ENCODE assay signal across 31 mouse cellular contexts in the genomic region with DNA sequence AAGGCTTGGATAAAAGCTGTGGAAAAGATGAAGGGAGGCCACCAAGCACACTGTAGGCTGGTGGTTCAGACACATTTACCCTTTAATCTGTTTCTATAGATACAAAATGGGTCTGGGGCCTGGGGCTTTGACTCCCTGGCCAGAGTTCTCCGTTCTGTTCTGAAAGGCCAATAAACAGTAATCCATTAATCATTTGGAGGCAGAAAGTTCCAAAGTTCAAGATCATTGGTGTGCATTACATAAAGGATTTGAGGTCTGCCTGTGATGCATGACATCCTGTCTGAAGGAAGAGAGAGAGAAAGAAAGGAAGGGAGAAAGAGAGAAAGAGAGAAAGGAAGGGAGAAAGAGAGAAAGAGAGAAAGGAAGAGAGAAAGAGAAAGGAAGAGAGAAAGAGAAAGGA. TPM values are rescaled to one million over a fixed set of nuclear protein-coding genes. Genes with fewer than 3 reads are reported as not detected.
"Had no signal": no experiment of that assay in that cellular context is flagged by ENCODE, and none has a peak within 500 bp of the region (broad histone marks: within the 10 kb centered on the region; RNA-seq: fewer than 3 reads in every experiment).

No protein-coding gene starts in this region.

- H3K27me3 ChIP-seq: liver, embryonic 12.5 days; liver, embryonic 15.5 days; lung, embryonic 15.5 days; megakaryocyte, embryonic 14.5 days; midbrain, embryonic 13.5 days; neural tube, embryonic 13.5 days had no signal

- H3K9ac ChIP-seq: liver, embryonic 12.5 days; liver, embryonic 15.5 days; lung, embryonic 15.5 days; midbrain, embryonic 13.5 days; neural tube, embryonic 13.5 days had no signal

- H3K4me3 ChIP-seq: left cerebral cortex, adult 2 months; liver, embryonic 12.5 days; liver, embryonic 15.5 days; lung, embryonic 15.5 days; megakaryocyte, embryonic 14.5 days; midbrain, embryonic 10.5 days; midbrain, embryonic 13.5 days; myocyte; neural tube, embryonic 13.5 days had no signal

- H3K9me3 ChIP-seq: liver, embryonic 12.5 days; liver, embryonic 15.5 days; lung, embryonic 15.5 days; midbrain, embryonic 10.5 days; midbrain, embryonic 13.5 days; neural tube, embryonic 13.5 days had no signal

- ATAC-seq: hindbrain, postnatal 0 days; inflammation-experienced regulatory T-cells, adult 6 months; intestine, embryonic 16.5 days; liver, embryonic 12.5 days; midbrain, embryonic 13.5 days; midbrain, embryonic 16.5 days had no signal

- DNase-seq: layer of hippocampus, postnatal 36 days; lung, adult 18-20 months; lung, postnatal 10 days; lung, postnatal 36 days; thymus, adult 18-20 months; thymus, postnatal 36 days had no signal

- H3K4me1 ChIP-seq: liver, embryonic 12.5 days; liver, embryonic 15.5 days; lung, embryonic 15.5 days; megakaryocyte, embryonic 14.5 days; midbrain, embryonic 10.5 days; midbrain, embryonic 13.5 days; neural tube, embryonic 13.5 days had no signal

- H3K36me3 ChIP-seq: liver, embryonic 12.5 days; liver, embryonic 15.5 days; lung, embryonic 15.5 days; midbrain, embryonic 10.5 days; midbrain, embryonic 13.5 days; neural tube, embryonic 13.5 days had no signal

- H3K27ac ChIP-seq: hindbrain, postnatal 0 days; left cerebral cortex, adult 2 months; liver, embryonic 12.5 days; liver, embryonic 15.5 days; lung, embryonic 15.5 days; midbrain, embryonic 10.5 days; midbrain, embryonic 13.5 days; neural tube, embryonic 13.5 days had no signal

- H3K4me2 ChIP-seq: liver, embryonic 12.5 days; liver, embryonic 15.5 days; lung, embryonic 15.5 days; midbrain, embryonic 13.5 days; neural tube, embryonic 13.5 days had no signal

RNA-seq across cellular contexts. Expression of gene Fbxw15, which starts 2.5 kb away (rescaled TPM):
- total RNA-seq: hindbrain, postnatal 0 days; layer of hippocampus, adult 8-10 months; layer of hippocampus, postnatal 10 days; layer of hippocampus, postnatal 36 days; left cerebral cortex, adult 2 months; left cerebral cortex, postnatal 10 days; left cerebral cortex, postnatal 36 days; monocyte, adult 5-6 weeks; neutrophil, adult 5-6 weeks had no signal
- polyA plus RNA-seq: hindbrain, postnatal 0 days; inflammation-experienced regulatory T-cells, adult 6 months; intestine, embryonic 16.5 days; limb, embryonic 11.5 days; limb, embryonic 14.5 days; liver, embryonic 15.5 days; lung, embryonic 15.5 days; midbrain, embryonic 10.5 days; midbrain, embryonic 13.5 days; midbrain, embryonic 16.5 days; myocyte; neural tube, embryonic 13.5 days; small intestine, adult 2 months; spleen, adult 2 months; stomach, embryonic 16.5 days; testis, adult 2 months had no signal
